Mouse (Mus musculus) lung, adult 2 months (tissue): ENCODE data around the gene Slc35e1. TPM values are rescaled to one million over a fixed set of nuclear protein-coding genes. Genes with fewer than 3 reads are reported as not detected.
A peak's percentile ranks its signal among the peaks of the same experiment; 100 is the strongest.

Experiments used
- DNase-seq: peaks from one replicate; pipeline ENCODE4 v3.0.0; 2022
- H3K4me1 ChIP-seq: fragments of 200-500 bp; 2 replicates; pipeline ENCODE4 v1.6.1; 2011; ENCODE audit warnings: low read length; ENCODE audit not compliant: control insufficient read depth, insufficient read depth
- H3K4me3 ChIP-seq: fragments of 200-500 bp; replicated peaks from 2 replicates; pipeline ENCODE3; 2011; ENCODE audit warnings: low read depth, mild to moderate bottlenecking, control low read depth, low read length; ENCODE audit errors: extremely low read depth
- CTCF ChIP-seq: fragments of 200-500 bp; IDR thresholded peaks from 2 replicates; pipeline ENCODE4 v1.5.1; 2011; ENCODE audit warnings: mild to moderate bottlenecking, low read length, control low read depth; ENCODE audit not compliant: insufficient read depth
- POLR2A ChIP-seq: fragments of 200-500 bp; IDR thresholded peaks from 2 replicates; pipeline ENCODE4 v1.6.1; 2011; ENCODE audit warnings: low read depth, mild to moderate bottlenecking, control low read depth, low read length, borderline replicate concordance; ENCODE audit errors: extremely low read depth
- WGBS: fragments of 180-500 bp; shearing (Covaris S2); methylation state at CpG from one replicate; pipeline ENCODE4 v1.1.7; 2018; 5-methylcytosine and 5-hydroxymethylcytosine counted together
- polyA plus RNA-seq: library from polyadenylated mRNA; depleted of rRNA; stranded (reverse); fragments of >200 nt; gene quantifications from 2 replicates; pipeline ENCODE4 v1.2.3, GENCODE M21; 2012; rRNA removed

Gene Slc35e1
- polyA plus RNA-seq, 1 experiment, result 66.5 TPM

GRCm38 (mm10) chr8:72458457-72458856 is 34.0 kb downstream of the Slc35e1 start:
- WGBS, result 83% methylated on average over 6 of the region's 6 CpGs
- TF ChIP-seq POLR2A (no peak), CTCF (no peak)
- DNase-seq, result no peak
- H3K4me1 ChIP-seq, result no peaks in the 10 kb centered on the region
- no peak overlapping the region for H3K4me3 ChIP-seq

GRCm38 (mm10) chr8:72457806-72458205 is 34.6 kb downstream of the Slc35e1 start:
- no peak for DNase-seq
- 87% methylated on average over 3 of the region's 3 CpGs for WGBS
- Histone ChIP-seq H3K4me1 (no peaks in the 10 kb centered on the region), H3K4me3 (no peak overlapping the region)
- TF ChIP-seq CTCF (no peak), POLR2A (no peak)

GRCm38 (mm10) chr8:72455317-72455716 is 37.1 kb downstream of the Slc35e1 start:
- 86% methylated on average over 4 of the region's 4 CpGs for WGBS
- Histone ChIP-seq H3K4me3 (no peak overlapping the region), H3K4me1 (no peaks in the 10 kb centered on the region)
- TF ChIP-seq POLR2A (no peak), CTCF (no peak)
- no peak for DNase-seq

GRCm38 (mm10) chr8:72453904-72454303 is 38.5 kb downstream of the Slc35e1 start:
- Histone ChIP-seq H3K4me1 (no peaks in the 10 kb centered on the region), H3K4me3 (no peak overlapping the region)
- TF ChIP-seq CTCF (no peak), POLR2A (no peak)
- WGBS, result 95% methylated on average over 2 of the region's 2 CpGs
- DNase-seq, result no peak

- Histone ChIP-seq H3K4me3 (no peak overlapping the region), H3K4me1 (no peaks in the 10 kb centered on the region)
- no peak for TF ChIP-seq POLR2A
- no peak for TF ChIP-seq CTCF
- WGBS, result 62% methylated on average over 8 of the region's 8 CpGs
- DNase-seq, result no peak
Measured at GRCm38 (mm10) chr8:72451516-72451915, 40.9 kb downstream of the Slc35e1 start.

GRCm38 (mm10) chr8:72445071-72445470 is 47.3 kb downstream of the Slc35e1 start:
- H3K4me3 ChIP-seq, result no peak overlapping the region
- DNase-seq, result no peak
- no peak for TF ChIP-seq CTCF
- TF ChIP-seq POLR2A, result no peak
- 89% methylated on average over 6 of the region's 6 CpGs for WGBS
- no peaks in the 10 kb centered on the region for H3K4me1 ChIP-seq

GRCm38 (mm10) chr8:72443994-72444350 is 48.4 kb downstream of the Slc35e1 start:
- Histone ChIP-seq H3K4me1 (no peaks in the 10 kb centered on the region), H3K4me3 (peak overlapping the region; percentile 75)
- DNase-seq, result no peak
- no peak for TF ChIP-seq POLR2A
- no peak for TF ChIP-seq CTCF
- WGBS, result 32% methylated on average over 6 of the region's 6 CpGs

GRCm38 (mm10) chr8:72443338-72443993 is 48.9 kb downstream of the Slc35e1 start, which contains the start of the genes Calr3 and 1700030K09Rik:
TSS of gene Calr3 (minus strand) at chr8:72443870.
TSS of gene 1700030K09Rik (plus strand) at chr8:72443880.
- WGBS, result 6% methylated on average over 34 of the region's 34 CpGs
- TF ChIP-seq CTCF (no peak), POLR2A (peak; percentile 50; the same call in 1 of the 2 replicates)
- Histone ChIP-seq H3K4me3 (peak within 1 kb of the TSS; percentile 75), H3K4me1 (no peaks in the 10 kb centered on the region)
- DNase-seq, result peak; percentile 98

- DNase-seq, result no peak
- Histone ChIP-seq H3K4me3 (no peak overlapping the region), H3K4me1 (no peaks in the 10 kb centered on the region)
- WGBS, result 62% methylated on average over 8 of the region's 8 CpGs
- TF ChIP-seq CTCF (no peak), POLR2A (no peak)
Measured at GRCm38 (mm10) chr8:72438248-72439015, 54.0 kb downstream of the Slc35e1 start.

- TF ChIP-seq CTCF (no peak), POLR2A (no peak)
- Histone ChIP-seq H3K4me1 (no peaks in the 10 kb centered on the region), H3K4me3 (no peak overlapping the region)
- 7% methylated on average over 2 of the region's 2 CpGs for WGBS
- DNase-seq, result no peak
Measured at GRCm38 (mm10) chr8:72434952-72435351, 57.5 kb downstream of the Slc35e1 start.

Other genes starting within 250 kb of the Slc35e1 start
- 0.53 and 1.8 TPM in 2 replicates for gene Gm10282, start 187.4 kb downstream of the Slc35e1 start, polyA plus RNA-seq
- 144 and 340 TPM in 2 replicates for gene Klf2, start 173.6 kb downstream of the Slc35e1 start, polyA plus RNA-seq
- 35.5 and 48.3 TPM in 2 replicates for gene Eps15l1, start 71.2 kb downstream of the Slc35e1 start, polyA plus RNA-seq
- gene Calr3, start 48.7 kb downstream of the Slc35e1 start, polyA plus RNA-seq, result 0.49 and 0.51 TPM in 2 replicates
- 6.4 and 8.7 TPM in 2 replicates for gene 1700030K09Rik, start 48.7 kb downstream of the Slc35e1 start, polyA plus RNA-seq
- 44.5 and 47.0 TPM in 2 replicates for gene Cherp, start 17.4 kb downstream of the Slc35e1 start, polyA plus RNA-seq
- 10.0 and 14.3 TPM in 2 replicates for gene Med26, start 55.7 kb upstream of the Slc35e1 start, polyA plus RNA-seq
- gene Smim7, start 78.5 kb upstream of the Slc35e1 start, polyA plus RNA-seq, result 42.2 and 48.3 TPM in 2 replicates
- gene Tmem38a, start 79.4 kb upstream of the Slc35e1 start, polyA plus RNA-seq, result 39.3 and 101 TPM in 2 replicates
- 0.97 and 1.0 TPM in 2 replicates for gene Nwd1, start 154.1 kb upstream of the Slc35e1 start, polyA plus RNA-seq
- gene Sin3b, start 230.7 kb upstream of the Slc35e1 start, polyA plus RNA-seq, result 89.9 and 108 TPM in 2 replicates